Mouse (Mus musculus) liver, postnatal 0 days (tissue): ENCODE results near the gene Myof. TPM values are rescaled to one million over a fixed set of nuclear protein-coding genes. Genes with fewer than 3 reads are reported as not detected.

ENCODE experiments used
- ATAC-seq: fragments of 200-750 bp; cut with Nextera tagmentation; 2 replicates; pipeline ENCODE4 v1.8.0; 2017; ENCODE audit warnings: mild to moderate bottlenecking, moderate library complexity
- DNase-seq: peaks from one replicate; pipeline ENCODE4 v3.0.0-alpha.2; 2016
- H3K27ac ChIP-seq: fragments of 300-500 bp; sonication (generic); 2 replicates; pipeline ENCODE4 v1.5.1; 2014; ENCODE audit warnings: antibody characterized with exemption, moderate library complexity, mild to moderate bottlenecking, low read depth
- H3K27me3 ChIP-seq: fragments of 300-500 bp; sonication (generic); 2 replicates; pipeline ENCODE4 v1.6.1; 2014; ENCODE audit warnings: low read length, control low read depth, mixed read lengths; ENCODE audit not compliant: insufficient read depth
- H3K36me3 ChIP-seq: fragments of 300-500 bp; sonication (generic); replicated peaks from 2 replicates; pipeline ENCODE4 v1.6.1; 2014; ENCODE audit warnings: mild to moderate bottlenecking, control low read depth, low read length, moderate library complexity, mixed read lengths; ENCODE audit not compliant: insufficient read depth
- H3K4me1 ChIP-seq: fragments of 300-500 bp; sonication (generic); 2 replicates; pipeline ENCODE4 v1.6.1; 2014; ENCODE audit warnings: antibody characterized with exemption, mild to moderate bottlenecking, control low read depth; ENCODE audit not compliant: insufficient read depth
- H3K4me2 ChIP-seq: fragments of 300-500 bp; sonication (generic); 2 replicates; pipeline ENCODE4 v1.6.1; 2014; ENCODE audit warnings: low read depth, mild to moderate bottlenecking, low read length, moderate library complexity, mixed read lengths
- H3K4me3 ChIP-seq: fragments of 300-500 bp; sonication (generic); 2 replicates; pipeline ENCODE4 v1.5.1; 2014; ENCODE audit warnings: low read depth, low read length
- H3K9ac ChIP-seq: fragments of 300-500 bp; sonication (generic); replicated peaks from 2 replicates; pipeline ENCODE4 v1.6.1; 2014; ENCODE audit warnings: mild to moderate bottlenecking, moderate library complexity
- H3K9me3 ChIP-seq: fragments of 300-500 bp; sonication (generic); 2 replicates; pipeline ENCODE4 v1.6.1; 2016; ENCODE audit warnings: mild to moderate bottlenecking, control low read depth, low read length, mixed read lengths
- CTCF ChIP-seq: sonication (generic); IDR thresholded peaks from 2 replicates; pipeline ENCODE4 v1.5.1; 2016; ENCODE audit warnings: antibody characterized with exemption, low read depth
- EP300 ChIP-seq: IDR thresholded peaks from 2 replicates; pipeline ENCODE4 v1.6.1; 2016; ENCODE audit warnings: antibody characterized with exemption, low read depth, mild to moderate bottlenecking
- WGBS: fragments of 180-500 bp; shearing (Covaris S2); extraction: QIAGEN DNeasy Blood & Tissue Kit; methylation state at CpG from one replicate; pipeline ENCODE4 v1.1.7; 2014; ENCODE audit not compliant: insufficient replicate concordance; 5-methylcytosine and 5-hydroxymethylcytosine counted together
- polyA plus RNA-seq: library from polyadenylated mRNA; unstranded; fragments of >200 nt; fragmentation: Nextera tagmentation; extraction: Ambion mirVana; gene quantifications from 2 replicates; pipeline ENCODE4 v1.2.1, GENCODE M21; 2015

Myof gene
- polyA plus RNA-seq, 1 experiment from 2014 or later, result 1.7 TPM

- H3K9ac ChIP-seq, result no peak overlapping the region
- no peak overlapping the region for H3K27ac ChIP-seq
- TF ChIP-seq EP300, result no peak
- no peak for TF ChIP-seq CTCF
- no peak for ATAC-seq
- no peaks in the 10 kb centered on the region for H3K9me3 ChIP-seq
- no peaks in the 10 kb centered on the region for H3K27me3 ChIP-seq
- H3K4me2 ChIP-seq, result no peak overlapping the region
- 75% methylated on average over 3 of the region's 3 CpGs for WGBS
- peaks cover 4% of the 10 kb centered on the region for H3K36me3 ChIP-seq
- H3K4me1 ChIP-seq, result no peaks in the 10 kb centered on the region
- DNase-seq, result no peak
- no peak overlapping the region for H3K4me3 ChIP-seq
Measured at GRCm38 (mm10) chr19:38063201-38063600, 19.8 kb upstream of the Myof start.

GRCm38 (mm10) chr19:38056931-38057330 is 13.6 kb upstream of the Myof start:
- peaks cover 2% of the 10 kb centered on the region; the same call in 1 of the 2 replicates for H3K36me3 ChIP-seq
- whole genome bisulfite sequencing, result 80% methylated on average over 8 of the region's 8 CpGs
- no peaks in the 10 kb centered on the region for H3K9me3 ChIP-seq
- 0 out of 2 replicates have a peak, but pooled peaks cover 3% of the 10 kb centered on the region for H3K27me3 ChIP-seq
- no peak for TF ChIP-seq EP300
- no peak for TF ChIP-seq CTCF
- no peak for DNase-seq
- H3K27ac ChIP-seq, result no peak overlapping the region
- no peak for ATAC-seq
- H3K4me1 ChIP-seq, result peaks cover 13% of the 10 kb centered on the region
- no peak overlapping the region for H3K4me2 ChIP-seq
- no peak overlapping the region for H3K9ac ChIP-seq
- H3K4me3 ChIP-seq, result no peak overlapping the region

- no peak for DNase-seq
- peaks cover 13% of the 10 kb centered on the region for H3K4me1 ChIP-seq
- TF ChIP-seq CTCF (no peak), EP300 (no peak)
- H3K27ac ChIP-seq, result no peak overlapping the region
- no peak for ATAC-seq
- peak overlapping the region; percentile 92 for H3K4me2 ChIP-seq
- 0 out of 2 replicates have a peak, but pooled peaks cover 3% of the 10 kb centered on the region for H3K27me3 ChIP-seq
- WGBS, result 41% methylated on average over 3 of the region's 3 CpGs
- H3K4me3 ChIP-seq, result peak overlapping the region; percentile 78; the same call in 1 of the 2 replicates
- H3K36me3 ChIP-seq, result peaks cover 2% of the 10 kb centered on the region; the same call in 1 of the 2 replicates
- H3K9me3 ChIP-seq, result no peaks in the 10 kb centered on the region
- H3K9ac ChIP-seq, result no peak overlapping the region
Measured at GRCm38 (mm10) chr19:38056276-38056675, 12.9 kb upstream of the Myof start.

- WGBS, result 12% methylated on average over 6 of the region's 6 CpGs
Measured at GRCm38 (mm10) chr19:38055798-38056197, 12.4 kb upstream of the Myof start.

GRCm38 (mm10) chr19:38054720-38055192 is 11.4 kb upstream of the Myof start, which contains the start of gene Cep55:
Cep55 (plus strand) TSS chr19:38055011.
- no peaks in the 10 kb centered on the region for H3K9me3 ChIP-seq
- 0 out of 2 replicates have a peak, but pooled peaks cover 3% of the 10 kb centered on the region for H3K27me3 ChIP-seq
- no peaks in the 10 kb centered on the region for H3K36me3 ChIP-seq
- DNase-seq, result peak; percentile 97
- TF ChIP-seq CTCF (no peak), EP300 (no peak)
- no peak within 1 kb of the TSS for H3K27ac ChIP-seq
- H3K4me3 ChIP-seq, result peak within 1 kb of the TSS; percentile 78
- H3K4me1 ChIP-seq, result peaks cover 13% of the 10 kb centered on the region
- peak within 1 kb of the TSS; percentile 92 for H3K4me2 ChIP-seq
- peak within 1 kb of the TSS; percentile 64 for H3K9ac ChIP-seq
- under 1% methylated on average over 35 of the region's 36 CpGs for WGBS
- peak; percentile 96 for ATAC-seq

More at GRCm38 (mm10) chr19:38055798-38056197, 12.4 kb upstream of the Myof start:
- DNase-seq, result no peak
- 0 out of 2 replicates have a peak, but pooled peaks cover 3% of the 10 kb centered on the region for H3K27me3 ChIP-seq
- peaks cover 13% of the 10 kb centered on the region for H3K4me1 ChIP-seq
- peaks cover 2% of the 10 kb centered on the region; the same call in 1 of the 2 replicates for H3K36me3 ChIP-seq
- ATAC-seq, result no peak
- H3K9ac ChIP-seq, result no peak overlapping the region
- H3K4me3 ChIP-seq, result peak overlapping the region; percentile 78
- no peak overlapping the region for H3K27ac ChIP-seq
- no peaks in the 10 kb centered on the region for H3K9me3 ChIP-seq
- H3K4me2 ChIP-seq, result peak overlapping the region; percentile 92
- TF ChIP-seq EP300 (no peak), CTCF (no peak)

GRCm38 (mm10) chr19:38054149-38054719 is 10.9 kb upstream of the Myof start:
- peak; percentile 85 for DNase-seq
- no peak for TF ChIP-seq EP300
- no peak for TF ChIP-seq CTCF
- ATAC-seq, result peak; percentile 87
- WGBS, result under 1% methylated on average over 23 of the region's 23 CpGs
- Histone ChIP-seq H3K4me2 (peak overlapping the region; percentile 92), H3K9me3 (no peaks in the 10 kb centered on the region), H3K36me3 (no peaks in the 10 kb centered on the region), H3K27me3 (0 out of 2 replicates have a peak, but pooled peaks cover 3% of the 10 kb centered on the region), H3K9ac (peak overlapping the region; percentile 26; the same call in 1 of the 2 replicates), H3K4me3 (peak overlapping the region; percentile 78), H3K4me1 (peaks cover 13% of the 10 kb centered on the region), H3K27ac (no peak overlapping the region)
